In genomic region chr2:6739998-6740668, GRCm38 (mm10) we compare ENCODE assay signal across 10 mouse cellular contexts.
DNase-seq lines count a peak whose midpoint lies in the region; ATAC-seq and TF ChIP-seq lines count a peak whose summit lies in the region.
"Had no signal": no experiment of that assay in that cellular context is flagged by ENCODE, and none has a peak within 500 bp of the region (broad histone marks: within the 10 kb centered on the region; RNA-seq: fewer than 3 reads in every experiment).

No protein-coding gene starts in this region.

- no peak for TF ChIP-seq POLR2A in thymus, adult 2 months (IDR thresholded peaks at IDR 0.05; ENCODE audit: control insufficient read depth, extremely low read depth, insufficient read depth, low read length, poor library complexity)

- WGBS in midbrain, embryonic 11.5 days = 86% methylated on average over 4 of the region's 4 CpGs
- 71% methylated on average over 4 of the region's 4 CpGs for WGBS in midbrain, embryonic 16.5 days
- 46% methylated on average over 4 of the region's 4 CpGs for WGBS in thymus, adult 2 months

- H3K27me3 ChIP-seq in midbrain, embryonic 11.5 days (ENCODE audit: control insufficient read depth, insufficient read depth, low read length) = no peaks in the 10 kb centered on the region
- H3K27me3 ChIP-seq in midbrain, embryonic 16.5 days (ENCODE audit: control insufficient read depth, insufficient read depth, low read depth, low read length) = no peaks in the 10 kb centered on the region
- no peaks in the 10 kb centered on the region for H3K27me3 ChIP-seq in splenic B cell, adult 2 months (ENCODE audit: control insufficient read depth, insufficient read depth, low read length, poor library complexity, severe bottlenecking)
- no peaks in the 10 kb centered on the region for H3K27me3 ChIP-seq in thymus, adult 2 months (ENCODE audit: control insufficient read depth, insufficient read depth, low read length)
- H3K27me3 ChIP-seq: midbrain, embryonic 12.5 days had no signal

- no peaks in the 10 kb centered on the region for H3K4me1 ChIP-seq in midbrain, embryonic 11.5 days (ENCODE audit: control insufficient read depth, insufficient read depth, low read length)
- H3K4me1 ChIP-seq in midbrain, embryonic 16.5 days (ENCODE audit: control insufficient read depth, insufficient read depth, low read length) = 0 out of 2 replicates have a peak, but pooled peaks cover 4% of the 10 kb centered on the region
- H3K4me1 ChIP-seq in thymus, adult 2 months (replicated peaks; ENCODE audit: control insufficient read depth, insufficient read depth, low read length) = no peaks in the 10 kb centered on the region
- H3K4me1 ChIP-seq: hindbrain, embryonic 10.5 days; midbrain, embryonic 12.5 days had no signal

- ATAC-seq in cerebellum, adult (ENCODE audit: insufficient number of reproducible peaks, low FRiP score, low TSS enrichment) = peak; percentile 71
- no peak for ATAC-seq in midbrain, embryonic 11.5 days (ENCODE audit: low FRiP score)
- no peak for ATAC-seq in midbrain, embryonic 16.5 days

- H3K36me3 ChIP-seq in midbrain, embryonic 11.5 days (ENCODE audit: control insufficient read depth, insufficient read depth, low read length) = no peaks in the 10 kb centered on the region
- no peaks in the 10 kb centered on the region for H3K36me3 ChIP-seq in midbrain, embryonic 16.5 days (ENCODE audit: control insufficient read depth, insufficient read depth, low read length)
- H3K36me3 ChIP-seq in splenic B cell, adult 2 months (ENCODE audit: control insufficient read depth, insufficient read depth, low read length, poor library complexity, severe bottlenecking) = no peaks in the 10 kb centered on the region
- no peaks in the 10 kb centered on the region for H3K36me3 ChIP-seq in thymus, adult 2 months (ENCODE audit: control insufficient read depth, insufficient read depth, low read length)
- H3K36me3 ChIP-seq: hindbrain, embryonic 10.5 days; midbrain, embryonic 12.5 days had no signal

- H3K9me3 ChIP-seq in midbrain, embryonic 11.5 days (ENCODE audit: control insufficient read depth, low read length) = no peaks in the 10 kb centered on the region
- no peaks in the 10 kb centered on the region for H3K9me3 ChIP-seq in midbrain, embryonic 16.5 days (replicated peaks; ENCODE audit: control insufficient read depth, low read length, poor library complexity, severe bottlenecking)
- H3K9me3 ChIP-seq: hindbrain, embryonic 10.5 days; midbrain, embryonic 12.5 days had no signal

- no peak overlapping the region for H3K9ac ChIP-seq in midbrain, embryonic 11.5 days (ENCODE audit: low read length)
- H3K9ac ChIP-seq in midbrain, embryonic 16.5 days (ENCODE audit: low read depth, low read length) = no peak overlapping the region
- H3K9ac ChIP-seq: midbrain, embryonic 12.5 days had no signal

- no peak overlapping the region for H3K4me2 ChIP-seq in midbrain, embryonic 11.5 days
- no peak overlapping the region for H3K4me2 ChIP-seq in midbrain, embryonic 16.5 days (ENCODE audit: low read length)
- H3K4me2 ChIP-seq: midbrain, embryonic 12.5 days had no signal

- intact Hi-C loops in heart, postnatal 10 days (cut with DNase I) = no loop called here

- H3K27ac ChIP-seq in midbrain, embryonic 11.5 days (ENCODE audit: low read depth, low read length) = no peak overlapping the region
- H3K27ac ChIP-seq in midbrain, embryonic 16.5 days (ENCODE audit: low read length) = no peak overlapping the region
- H3K27ac ChIP-seq in thymus, adult 2 months (ENCODE audit: control insufficient read depth, insufficient read depth, low read length) = no peak overlapping the region
- H3K27ac ChIP-seq: hindbrain, embryonic 10.5 days; midbrain, embryonic 12.5 days had no signal

- TF ChIP-seq CTCF in thymus, adult 2 months (IDR thresholded peaks at IDR 0.05; ENCODE audit: borderline replicate concordance, control insufficient read depth, extremely low read depth, insufficient read depth, low read length, poor library complexity) = no peak

- H3K4me3 ChIP-seq in midbrain, embryonic 11.5 days (ENCODE audit: low read depth, low read length) = no peak overlapping the region
- H3K4me3 ChIP-seq in midbrain, embryonic 16.5 days (ENCODE audit: low read depth, low read length) = no peak overlapping the region
- no peak overlapping the region for H3K4me3 ChIP-seq in thymus, adult 2 months (ENCODE audit: control insufficient read depth, insufficient read depth, low read length)
- H3K4me3 ChIP-seq: hindbrain, embryonic 10.5 days; midbrain, embryonic 12.5 days had no signal

- no peak for DNase-seq in cerebellum, adult 11 months
- DNase-seq in heart, postnatal 10 days = peak; percentile 20 to 37
- no peak for DNase-seq in heart, adult 8-10 months (ENCODE audit: low spot score)
- DNase-seq in midbrain, embryonic 11.5 days (ENCODE audit: low spot score, missing footprints) = peak; percentile 70
- peak; percentile 53 for DNase-seq in splenic B cell, adult 2 months (ENCODE audit: low read depth, low spot score)
- no peak for DNase-seq in thymus, adult 2 months

Comparison
In these comparisons a context has a peak if more than half of its experiments do, and no peak if none do; other contexts are left out.
1. DNase-seq: peak in heart, postnatal 10 days (2 of 2), midbrain, embryonic 11.5 days (single experiment) and splenic B cell, adult 2 months (single experiment); none in cerebellum, adult 11 months (single experiment), heart, adult 8-10 months (single experiment) and thymus, adult 2 months (single experiment).